Mouse (Mus musculus) T-helper 17 cell (primary cell): ENCODE measurements around the gene Mettl25.

Experiments used
- in situ Hi-C, 2 experiments: fragments of 300-600 bp; cut with MboI, MseI; formaldehyde crosslinking; loops; 1 replicate in 1 of 2; 2 replicates in 1 of 2; pipeline ENCODE4 v1.15.1; 2025; ENCODE audit warnings: high pct_unique_total_duplicates in 2 of 2

The Mettl25 gene

DNA sequence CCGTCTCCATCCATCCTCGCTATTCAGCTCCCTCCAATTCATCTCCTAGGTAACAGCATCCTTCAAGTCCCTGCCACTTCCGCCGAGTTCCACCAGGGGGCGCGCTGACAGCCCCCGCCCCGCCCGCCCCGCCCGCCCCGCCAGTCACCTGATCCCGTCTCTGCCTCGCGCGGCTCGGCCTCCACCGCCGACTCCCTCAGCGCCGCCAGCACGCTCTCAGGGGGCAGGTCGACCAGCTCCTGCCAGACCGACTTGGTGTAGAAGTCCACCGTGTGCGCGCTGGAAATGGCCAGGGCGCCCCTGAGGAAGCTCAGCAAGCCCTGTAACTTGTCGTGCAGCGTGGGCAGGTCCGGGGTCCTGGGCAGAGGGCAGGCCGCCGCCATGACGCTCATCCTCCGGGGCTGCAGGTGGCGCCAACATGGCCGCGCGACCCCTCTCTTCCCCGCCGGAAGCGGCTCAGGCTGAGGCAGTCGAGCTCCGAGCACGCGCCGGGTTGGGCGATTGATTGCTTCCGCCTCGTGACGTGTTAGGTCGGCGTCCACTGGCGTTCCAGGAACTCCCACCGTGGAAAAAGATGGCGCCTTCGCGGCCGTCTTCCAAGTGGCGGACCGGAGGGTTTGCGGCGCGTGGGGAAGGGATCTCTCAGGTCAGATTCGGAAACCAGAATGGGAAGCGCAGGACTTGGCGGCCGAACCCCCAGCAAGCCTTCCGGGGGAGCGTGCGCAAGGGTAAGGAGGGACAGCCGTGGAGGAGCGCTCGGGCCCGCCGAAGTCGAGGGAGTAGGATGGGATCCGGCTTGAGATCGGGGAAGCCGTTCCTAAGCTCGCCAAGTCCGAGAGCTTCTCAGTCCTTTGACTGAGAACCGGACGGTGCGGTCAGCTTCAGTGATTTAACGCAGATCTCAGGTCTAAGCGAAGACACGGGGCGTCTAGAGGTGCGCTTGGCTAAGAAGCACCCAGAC lies at the start of gene Mettl25, which contains the start of gene Ccdc59:
Gene Mettl25, minus strand, starts transcription at position 453 of the 961 bp plus-strand sequence.
Gene Ccdc59, plus strand, starts transcription at position 140 of the 961 bp plus-strand sequence.
- in situ Hi-C loops, result no loop called here

DNA sequence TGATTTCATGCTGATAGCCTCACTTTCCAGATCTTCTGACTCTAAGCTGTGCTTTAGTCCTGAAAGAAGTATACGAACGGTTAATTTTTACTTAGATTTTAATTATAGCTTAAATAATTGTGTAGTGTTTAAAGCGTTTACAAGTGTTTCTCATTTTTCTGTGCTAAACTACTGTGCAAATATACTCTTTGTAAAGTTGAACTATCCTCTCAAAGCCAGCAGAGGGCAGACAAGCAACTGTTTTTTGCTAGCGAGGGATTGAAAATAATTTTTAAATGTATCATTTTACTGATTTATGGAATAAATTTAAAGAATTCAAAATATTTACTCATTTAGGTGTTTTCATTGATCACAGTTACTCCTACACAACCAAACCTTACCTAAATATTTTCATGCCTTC lies 26.1 kb upstream of the Mettl25 start:
- in situ Hi-C loops, result loop anchor here (5.0 to 25.0 kb wide), 2 partner anchors 715 to 720 kb away; no protein-coding TSS in a partner anchor

DNA sequence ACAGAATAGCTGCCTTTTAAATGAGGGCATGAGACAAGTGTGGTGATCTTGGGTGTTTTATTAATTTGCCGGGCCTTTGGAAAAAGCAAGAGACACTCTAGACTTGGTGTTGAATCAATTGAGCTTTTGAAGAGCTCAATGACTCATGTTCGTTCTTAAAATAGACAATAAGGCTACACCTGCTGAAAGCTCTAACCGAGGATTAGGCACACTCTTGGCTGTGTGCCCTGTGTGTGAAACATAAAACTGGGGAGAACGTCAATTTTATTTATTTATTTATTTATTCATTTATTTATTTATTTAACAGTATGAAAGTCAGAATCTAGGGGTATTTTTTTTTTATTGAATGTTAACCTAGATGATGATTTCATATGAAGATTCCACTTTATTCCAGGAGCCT lies 10.0 kb upstream of the Mettl25 start:
- in situ Hi-C loops, result loop anchor here in 1 of 2 experiments (25.0 kb wide), 1 partner anchor 736 kb away; no protein-coding TSS in a partner anchor

DNA sequence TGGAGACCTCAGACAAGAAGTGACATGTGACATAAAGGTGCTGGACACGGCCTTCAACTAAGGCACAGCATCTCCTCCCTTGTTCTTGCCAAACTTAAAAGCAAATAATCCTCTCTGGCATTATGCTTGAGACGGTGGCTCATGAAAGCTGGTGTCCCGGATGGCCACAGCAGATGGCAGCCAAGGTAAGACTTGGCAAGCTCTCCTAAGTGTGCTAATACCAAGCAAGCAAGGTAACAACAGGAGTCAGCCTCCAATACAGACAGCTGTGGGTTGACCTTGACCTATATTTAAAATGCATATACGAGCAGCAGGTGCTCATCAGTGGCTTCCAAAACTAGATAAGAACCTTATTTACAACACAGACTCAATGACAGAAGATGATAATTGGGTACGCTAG lies 9.1 kb upstream of the Mettl25 start:
- in situ Hi-C loops, result loop anchor here in 1 of 2 experiments (25.0 kb wide), 1 partner anchor 737 kb away; no protein-coding TSS in a partner anchor

DNA sequence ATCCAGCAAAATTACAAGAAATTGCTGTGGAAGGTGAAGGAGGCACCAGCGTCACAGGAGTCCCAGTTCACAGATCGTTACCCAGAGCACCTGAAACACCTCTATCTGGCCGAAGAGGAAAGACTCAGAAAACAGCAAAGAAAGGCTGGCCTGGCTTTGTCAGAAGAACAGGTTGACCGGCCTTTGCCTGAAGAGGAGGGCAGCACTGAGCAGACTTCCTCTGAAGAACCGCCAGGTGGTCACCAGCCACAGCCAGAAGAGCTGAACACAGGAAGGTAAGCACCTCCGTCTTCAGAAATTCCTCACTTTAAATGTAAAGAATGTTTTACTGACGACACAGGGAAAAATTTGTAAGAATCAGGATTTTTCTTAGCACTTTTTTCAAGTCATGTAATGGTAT lies 1.4 kb upstream of the Mettl25 start:
- in situ Hi-C loops, result no loop called here

DNA sequence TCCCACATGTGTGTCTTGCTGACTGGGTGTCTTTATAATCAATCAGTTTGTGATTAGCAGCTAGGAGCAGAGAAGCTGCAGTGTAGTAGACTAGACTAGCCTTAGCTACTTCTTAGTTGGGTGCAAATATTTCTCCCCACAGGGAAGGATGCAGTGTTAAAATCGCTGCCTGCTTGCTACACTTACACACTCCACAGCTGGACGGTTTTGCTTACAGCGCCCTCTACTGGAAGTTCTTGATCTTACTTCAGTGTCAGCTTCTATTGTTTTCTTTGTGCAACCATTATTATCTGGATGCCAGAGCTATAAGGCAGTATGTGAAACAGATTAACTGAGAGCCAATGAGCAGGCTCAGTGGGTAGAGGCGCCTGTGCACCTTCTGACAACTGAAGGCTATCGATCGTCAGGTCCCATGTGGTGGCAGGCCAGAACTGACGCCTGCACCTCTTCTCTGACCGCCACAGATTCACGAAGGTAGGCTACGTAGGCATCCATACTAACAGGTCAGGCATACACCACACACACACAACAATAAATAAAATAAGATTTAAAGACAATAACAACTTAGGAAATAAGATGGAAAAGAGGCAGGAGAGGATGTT lies 6.5 kb downstream of the Mettl25 start:
- in situ Hi-C loops, result no loop called here

DNA sequence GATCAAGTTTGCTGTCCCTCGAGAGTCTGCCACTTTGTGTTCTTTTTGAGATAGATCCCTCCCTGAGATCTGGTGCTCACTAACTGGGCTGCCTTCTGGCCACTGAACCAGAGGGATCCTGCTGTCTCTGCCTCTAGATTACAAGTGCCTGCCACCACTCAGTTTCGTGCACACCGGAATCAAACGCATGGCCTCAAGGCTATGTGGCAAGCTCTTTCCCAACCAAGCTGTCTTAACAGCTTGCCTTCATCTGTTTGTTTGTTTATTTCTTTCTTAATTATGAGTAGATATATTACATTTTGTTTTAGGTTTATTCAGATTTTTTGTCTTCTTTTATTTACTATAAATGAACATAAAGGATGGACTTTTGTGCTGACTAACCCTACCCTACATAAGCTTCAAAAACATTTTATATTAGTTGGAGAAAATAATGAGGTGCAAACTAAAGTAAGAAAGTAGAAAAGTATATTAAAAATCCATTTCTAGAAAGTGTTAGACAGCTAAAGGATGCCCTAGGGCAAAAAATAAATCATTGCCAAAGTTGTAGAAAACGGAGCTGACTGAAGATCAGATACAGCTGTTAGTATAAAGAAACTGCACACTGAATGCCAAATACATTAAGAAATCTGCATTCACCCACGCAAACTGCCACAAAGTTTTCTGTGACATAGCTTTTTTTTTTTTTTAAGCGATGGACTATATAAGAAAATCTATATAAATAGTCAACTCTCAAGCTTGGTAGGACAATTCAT lies 34.7 kb downstream of the Mettl25 start:
- in situ Hi-C loops, result no loop called here

DNA sequence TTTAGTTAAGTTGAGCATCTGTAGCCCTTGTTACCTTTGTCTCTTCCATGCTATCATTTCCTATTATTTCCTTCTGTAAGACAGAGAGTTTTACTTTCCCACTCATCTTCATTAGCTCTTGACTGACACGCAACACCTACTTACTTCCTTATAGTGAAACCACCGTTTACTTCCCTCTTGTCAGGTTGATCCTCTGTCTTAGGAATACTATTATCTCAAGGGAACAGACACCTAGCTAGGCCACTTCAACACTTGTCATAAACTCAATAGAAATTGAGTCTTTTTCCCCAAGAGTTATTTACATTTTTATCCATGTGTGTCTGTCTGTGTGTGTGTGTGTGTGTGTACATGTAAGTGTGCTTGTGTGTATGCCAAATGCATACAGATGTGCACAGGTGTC lies 37.7 kb downstream of the Mettl25 start:
- in situ Hi-C loops, result no loop called here

DNA sequence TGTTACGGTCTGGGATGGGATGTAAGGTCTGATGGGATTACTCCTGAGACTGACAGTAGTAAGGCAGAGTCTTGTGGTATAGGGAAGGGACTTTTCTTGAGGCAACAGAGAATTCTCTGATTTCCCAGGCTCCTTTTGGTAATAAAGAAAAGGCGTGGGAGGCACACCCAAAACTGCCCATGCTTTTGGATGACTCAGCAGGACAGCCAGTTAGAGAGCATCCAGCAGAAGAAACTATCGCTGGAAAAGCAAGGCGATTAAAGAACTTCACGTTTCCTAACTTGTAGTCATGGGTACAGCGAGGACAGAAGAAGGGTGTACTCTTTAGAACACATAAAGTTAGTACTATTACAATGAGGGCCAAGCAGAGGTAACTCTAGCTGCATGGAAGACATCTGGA lies 39.0 kb downstream of the Mettl25 start:
- in situ Hi-C loops, result no loop called here

DNA sequence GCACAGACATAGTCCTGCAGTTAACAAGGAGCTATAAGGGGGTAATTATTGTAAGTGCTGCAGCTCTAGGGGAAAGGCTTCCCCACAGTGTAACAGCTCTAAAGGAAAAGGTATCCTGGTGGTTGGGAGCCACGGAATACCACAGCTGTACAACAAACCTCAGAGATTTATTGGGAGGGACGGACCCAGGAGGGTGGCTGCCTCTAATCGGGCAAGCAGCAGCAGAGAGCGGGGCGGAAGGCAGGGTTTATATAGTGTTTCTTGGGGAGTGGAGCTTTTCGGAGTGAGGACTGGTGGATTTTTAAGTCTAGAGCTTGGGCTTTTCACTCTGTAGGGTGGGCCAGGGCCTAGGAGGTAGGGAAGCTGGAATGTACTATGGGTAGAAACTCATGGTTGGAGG lies 40.0 kb downstream of the Mettl25 start:
- in situ Hi-C loops, result no loop called here

DNA sequence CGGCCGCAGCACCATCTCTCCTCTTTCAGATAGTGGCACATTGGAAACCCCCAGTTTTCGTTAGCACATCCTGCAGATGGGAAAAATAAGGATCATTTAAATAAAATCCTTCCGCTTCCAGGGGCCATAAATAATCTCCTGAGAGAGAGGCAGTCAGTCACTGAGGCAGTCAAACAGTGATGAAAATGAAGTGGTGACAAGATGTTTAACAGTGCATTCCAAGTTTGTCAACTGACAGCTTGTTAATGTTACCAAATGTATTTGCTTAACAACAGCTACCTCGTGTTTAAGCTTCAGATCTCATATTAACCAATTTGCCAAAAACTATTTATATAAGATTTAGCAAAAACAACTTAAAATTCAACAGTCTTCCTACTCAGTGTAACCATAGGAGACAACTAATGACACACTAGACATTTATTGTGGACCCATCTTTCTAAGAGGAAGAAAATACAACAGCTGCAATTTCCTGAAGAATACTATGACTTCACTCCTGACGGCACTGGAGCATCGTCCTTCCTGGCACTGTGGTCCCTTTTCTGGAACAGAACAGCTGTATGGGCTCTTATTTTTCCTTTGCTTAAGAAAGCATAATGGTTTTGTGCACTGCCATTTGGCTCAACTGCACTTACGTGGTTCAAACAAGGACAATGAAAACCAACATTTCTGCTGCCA lies 43.8 kb downstream of the Mettl25 start:
- in situ Hi-C loops, result no loop called here

DNA sequence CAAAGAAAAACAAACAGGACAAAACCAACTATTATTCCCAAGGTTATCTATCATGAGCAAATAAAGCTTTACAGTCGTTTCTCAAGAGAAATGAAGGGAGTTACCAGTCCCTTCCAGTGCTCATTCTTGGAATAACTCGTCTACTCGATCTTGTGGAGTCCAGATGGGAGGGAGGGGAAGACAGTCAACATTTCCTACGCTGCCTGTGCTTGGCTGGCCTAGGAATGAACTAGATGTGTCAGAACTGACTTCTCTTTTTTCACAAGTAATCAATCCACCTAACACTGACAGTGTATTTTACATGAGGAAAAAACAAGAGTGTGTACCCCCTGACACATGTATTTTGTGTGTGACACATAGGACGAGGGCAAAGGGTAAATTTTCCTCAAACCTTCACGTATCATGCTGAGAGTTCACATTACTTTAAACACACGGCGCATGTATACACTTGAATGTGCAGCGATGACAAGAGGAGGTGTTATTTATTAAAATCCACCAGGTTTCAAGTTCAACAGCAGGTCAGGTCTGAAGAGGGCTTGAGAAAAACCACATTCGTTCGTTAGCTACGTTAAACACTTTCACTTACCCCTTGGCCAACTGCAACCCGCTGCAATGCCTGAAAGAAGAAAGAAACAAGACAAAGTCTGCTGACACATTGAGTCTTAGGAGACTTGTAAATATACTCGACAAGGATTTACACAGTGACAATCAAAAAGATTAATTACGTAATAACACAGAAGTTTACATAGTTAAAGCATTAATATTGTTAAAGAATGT lies 47.2 kb downstream of the Mettl25 start:
- in situ Hi-C loops, result no loop called here

DNA sequence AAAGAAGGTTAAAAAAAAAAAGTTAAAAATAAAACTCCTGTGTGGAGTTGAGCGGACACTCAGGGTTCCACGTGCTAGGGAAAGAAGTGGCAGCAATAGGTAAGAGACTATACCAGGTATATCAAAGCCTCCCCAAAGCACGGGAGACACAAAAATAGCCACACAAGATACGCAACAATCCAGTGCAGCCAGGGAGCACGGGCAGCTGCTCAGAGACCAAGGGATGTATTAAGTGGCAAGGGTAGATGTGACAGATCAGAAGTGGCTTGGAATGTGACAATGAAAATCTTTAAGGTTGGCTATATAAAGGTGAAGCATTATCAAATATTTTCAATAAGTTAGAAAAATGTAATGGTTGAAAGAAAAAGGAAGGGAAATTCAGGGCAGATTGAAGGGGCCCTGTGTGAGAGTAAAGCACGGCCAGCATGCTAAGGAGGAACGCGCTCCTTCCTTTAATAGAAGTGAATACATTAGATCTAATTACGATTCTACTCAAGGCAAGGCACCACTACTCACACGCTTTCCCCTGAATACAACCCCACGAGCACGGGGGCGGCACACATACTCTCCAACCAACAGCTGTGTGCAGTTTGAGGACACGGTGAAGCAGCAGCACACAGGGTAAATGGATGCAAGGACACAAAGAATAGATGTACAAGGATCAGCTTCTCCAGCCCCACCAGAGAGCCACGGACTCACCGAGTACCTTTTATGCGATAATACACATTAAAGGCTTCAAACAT lies 52.3 kb downstream of the Mettl25 start:
- in situ Hi-C loops, result no loop called here

DNA sequence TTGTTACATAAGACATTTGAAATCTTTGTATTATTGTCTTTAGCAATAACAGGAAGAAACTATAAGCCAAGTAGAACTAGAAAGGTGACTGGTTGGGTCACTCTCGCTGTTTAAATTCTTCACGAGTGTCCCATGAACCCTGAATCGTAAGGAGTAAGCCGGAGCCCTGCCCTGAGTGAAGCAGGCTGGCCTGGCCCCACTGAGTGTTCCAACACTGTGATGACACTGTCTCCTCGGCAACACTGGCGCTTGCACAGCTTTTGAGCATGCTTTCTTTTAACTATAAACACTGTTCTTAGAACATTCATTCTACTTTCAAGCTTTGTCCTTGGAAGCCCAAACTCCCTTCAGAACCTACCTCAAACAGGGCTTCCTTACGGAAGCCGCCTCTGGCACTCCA lies 57.4 kb downstream of the Mettl25 start:
- in situ Hi-C loops, result no loop called here

DNA sequence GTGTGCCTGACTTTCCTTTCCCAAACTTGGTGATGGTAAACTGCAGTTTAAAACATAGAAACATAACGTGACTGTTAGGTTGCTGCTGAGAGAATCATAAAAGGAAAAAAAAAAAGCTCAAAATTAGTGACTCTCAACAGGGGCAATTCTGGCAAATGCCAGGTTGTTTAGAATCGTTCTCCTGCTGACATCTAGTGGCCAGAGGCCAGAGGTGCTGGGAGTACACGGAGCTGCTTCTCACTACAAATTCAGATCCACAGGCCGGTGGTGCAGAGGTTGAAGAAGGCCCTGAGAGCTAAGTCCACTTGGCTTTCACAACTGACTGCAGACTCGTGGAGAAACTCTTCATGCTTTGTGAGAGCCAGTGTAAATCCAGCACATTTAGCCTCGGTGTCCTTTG lies 66.8 kb downstream of the Mettl25 start:
- in situ Hi-C loops, result no loop called here

DNA sequence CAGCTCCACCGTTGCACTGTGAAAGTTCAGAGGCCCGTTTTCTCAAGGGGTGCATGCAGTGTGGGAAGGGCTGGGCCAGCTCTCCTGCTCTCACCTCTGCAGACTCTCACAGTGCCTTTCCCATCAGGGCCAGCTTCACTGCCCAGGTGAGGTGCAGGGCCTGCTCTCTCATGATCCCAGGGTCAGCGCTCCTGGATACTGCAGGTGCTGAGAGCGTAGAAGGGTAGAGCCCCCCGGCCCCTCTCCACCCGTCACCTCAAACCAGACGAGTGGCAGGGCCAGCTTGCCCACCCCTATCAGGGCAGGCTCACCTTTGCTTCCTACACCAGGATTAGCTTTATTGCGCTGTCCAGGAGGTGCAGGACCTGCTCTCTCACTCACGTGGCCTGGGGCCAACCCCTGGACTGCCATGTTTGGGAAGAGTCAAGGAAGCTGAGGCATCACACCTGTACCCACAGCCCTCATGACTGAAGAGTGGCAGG lies 68.3 kb downstream of the Mettl25 start:
- in situ Hi-C loops, result no loop called here

DNA sequence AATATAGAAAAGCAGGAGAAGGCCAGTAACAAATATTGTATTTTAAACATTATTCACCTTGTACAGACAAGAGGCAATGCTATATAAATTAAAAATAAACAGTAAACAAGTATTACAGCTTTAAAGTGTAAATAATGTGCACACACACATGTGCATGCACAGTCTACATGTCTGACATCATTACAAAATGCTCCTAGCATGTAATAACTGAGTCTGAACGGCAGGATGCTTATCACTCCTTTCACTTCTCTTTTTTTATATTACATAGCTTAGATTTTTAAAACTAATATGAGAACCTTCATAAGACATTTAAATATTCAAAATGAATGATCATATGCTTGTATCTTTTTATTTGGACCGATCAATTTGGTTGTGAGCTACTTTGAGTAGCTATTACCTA lies 77.2 kb downstream of the Mettl25 start:
- in situ Hi-C loops, result no loop called here

DNA sequence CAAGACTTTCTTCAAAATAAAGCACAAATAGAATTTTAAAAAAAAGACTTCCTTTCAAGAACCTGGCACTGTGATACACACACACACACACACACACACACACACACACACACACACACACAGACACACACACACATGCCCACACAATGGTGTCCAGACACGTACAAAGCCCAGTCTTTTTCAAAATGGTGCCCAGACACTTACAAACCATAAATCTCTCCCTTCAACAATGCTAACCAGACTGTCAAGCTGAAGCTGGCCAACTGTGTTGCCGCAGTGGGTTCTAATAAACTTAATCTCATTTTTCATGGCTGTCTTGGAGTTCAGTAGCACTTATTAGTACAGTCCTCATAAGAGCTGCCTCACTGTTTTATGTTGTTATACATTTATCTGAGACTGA lies 80.7 kb downstream of the Mettl25 start:
- in situ Hi-C loops, result no loop called here

DNA sequence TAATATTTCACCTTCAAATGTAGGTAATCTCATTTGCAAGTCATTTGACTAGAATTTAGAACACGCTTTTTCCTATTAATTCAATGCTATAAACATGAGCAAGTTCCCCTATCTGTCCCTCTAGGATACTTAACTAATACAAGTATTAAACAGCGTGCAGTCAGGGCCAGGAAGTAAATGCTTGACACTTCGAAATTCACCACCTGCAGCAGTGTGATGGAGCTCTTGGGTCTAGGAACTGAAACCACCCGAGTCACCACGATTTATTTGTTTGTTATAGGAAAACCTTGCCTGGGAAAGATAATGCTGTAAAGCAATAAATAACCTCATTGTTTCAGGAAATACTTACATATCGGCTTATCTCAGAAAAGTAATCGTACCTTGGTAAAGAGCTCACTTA lies 81.1 kb downstream of the Mettl25 start:
- in situ Hi-C loops, result no loop called here
